Mouse (Mus musculus): ENCODE data around the gene Lsm3. TPM values are rescaled to one million over a fixed set of nuclear protein-coding genes. Genes with fewer than 3 reads are reported as not detected.

The Lsm3 gene
- polyA plus RNA-seq, 1 experiment from 2014 or later, result 106 TPM

DNA sequence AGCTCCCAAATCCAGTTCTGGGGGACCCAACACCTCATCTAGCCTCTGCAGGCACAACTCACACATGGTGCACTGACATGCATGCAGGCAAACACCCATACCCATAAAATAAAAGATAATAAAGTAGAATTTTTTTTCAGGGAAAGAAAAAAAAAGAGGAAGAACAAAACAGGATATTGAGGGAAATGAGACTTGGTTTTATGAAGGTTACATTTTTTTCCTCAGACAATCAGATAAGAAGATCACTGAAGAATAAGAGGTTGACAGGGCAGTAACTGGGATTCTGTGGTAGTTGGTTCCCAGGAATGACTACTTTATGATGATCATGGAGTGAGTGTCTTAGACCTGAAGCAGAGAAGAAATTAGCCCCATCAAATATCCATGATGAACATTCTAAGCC, 1.6 kb upstream of the Lsm3 start:
- Histone ChIP-seq H3K4me2 (no peak overlapping the region; the same call in 1 of the 2 replicates), H3K27me3 (peaks cover 7% of the 10 kb centered on the region)

DNA sequence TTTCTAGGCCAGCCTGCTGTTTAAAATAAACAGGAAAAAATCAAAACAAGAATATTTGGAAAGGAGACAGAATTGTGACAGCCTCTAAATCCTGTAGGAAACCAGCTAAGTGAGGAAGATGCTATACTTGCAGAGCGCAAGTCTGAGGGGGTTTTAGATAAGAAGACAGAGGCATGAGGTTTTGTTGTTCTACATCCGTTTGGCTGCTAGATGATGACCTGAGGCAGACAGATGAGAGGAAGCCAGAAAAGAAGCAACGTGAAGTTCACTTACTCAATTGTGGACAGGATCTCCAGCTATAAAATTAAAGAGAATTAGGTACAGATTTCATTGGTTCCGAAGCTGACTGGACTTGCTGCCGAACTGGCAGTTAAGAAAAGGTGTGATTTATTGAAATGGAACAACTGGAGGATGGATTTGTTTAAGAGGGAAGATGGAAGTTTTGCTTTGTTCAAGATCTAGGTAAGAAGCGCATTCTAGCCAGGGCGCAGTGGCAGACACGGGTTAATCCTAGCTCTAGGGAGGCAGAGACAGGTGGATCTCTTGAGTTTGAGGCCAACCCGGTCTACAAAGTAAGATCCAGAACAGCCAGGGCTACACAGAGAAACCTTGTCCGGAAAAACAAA, 878 bp upstream of the Lsm3 start:
- WGBS (ENCODE audit: insufficient replicate concordance), result 15% methylated on average over 10 of the region's 10 CpGs
- H3K27me3 ChIP-seq, result peaks cover 7% of the 10 kb centered on the region
- H3K9me3 ChIP-seq (replicated peaks), result no peaks in the 10 kb centered on the region
- 0 out of 2 replicates have a peak overlapping the region, but pooled peaks have one; percentile 49 for H3K27ac ChIP-seq (replicated peaks)
- H3K4me1 ChIP-seq (replicated peaks), result peaks cover 37% of the 10 kb centered on the region
- peak overlapping the region; percentile 92 for H3K4me2 ChIP-seq
- H3K4me3 ChIP-seq (replicated peaks), result peak overlapping the region; percentile 88
- ATAC-seq (ENCODE audit: insufficient read depth), result no peak
- peaks cover 31% of the 10 kb centered on the region for H3K36me3 ChIP-seq (replicated peaks)
- peak overlapping the region; percentile 80 for H3K9ac ChIP-seq

More for the DNA sequence above, 1.6 kb upstream of the Lsm3 start:
- Histone ChIP-seq H3K36me3 (replicated peaks) (peaks cover 23% of the 10 kb centered on the region), H3K4me3 (replicated peaks) (no peak overlapping the region), H3K4me1 (replicated peaks) (peaks cover 37% of the 10 kb centered on the region), H3K9ac (no peak overlapping the region), H3K9me3 (replicated peaks) (no peaks in the 10 kb centered on the region), H3K27ac (replicated peaks) (no peak overlapping the region)
- no peak for ATAC-seq (ENCODE audit: insufficient read depth)

DNA sequence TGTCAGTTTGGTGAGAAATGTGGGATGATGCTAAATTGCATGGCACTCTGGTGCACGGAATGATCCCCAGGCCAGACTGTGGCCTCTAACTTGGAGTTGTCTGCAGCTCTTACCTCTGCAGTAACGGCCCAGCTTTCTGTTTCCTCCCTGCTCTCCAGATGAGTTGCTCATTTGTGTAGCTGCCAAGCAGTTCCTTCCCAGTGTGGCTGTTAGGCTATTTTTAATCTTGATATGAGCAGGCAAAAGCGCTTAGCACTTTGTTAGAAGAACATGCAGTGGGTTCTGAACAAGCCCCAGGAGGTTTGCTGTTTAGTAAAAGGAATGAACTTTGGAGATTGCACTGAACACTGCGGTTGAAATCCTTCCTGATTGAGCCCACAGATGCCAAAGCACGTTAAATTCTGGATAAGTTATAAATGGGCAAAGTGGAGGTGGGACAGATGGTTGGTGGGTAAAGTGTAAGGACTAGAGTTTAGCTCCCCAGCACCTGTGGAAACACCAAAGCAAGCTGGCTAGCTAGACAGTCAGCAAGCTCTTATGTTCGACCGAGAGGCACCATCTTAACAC, 2.8 kb downstream of the Lsm3 start:
- ATAC-seq (ENCODE audit: insufficient read depth), result no peak
- no peak overlapping the region for H3K27ac ChIP-seq (replicated peaks)
- no peak overlapping the region for H3K9ac ChIP-seq
- no peak overlapping the region for H3K4me2 ChIP-seq
- peaks cover 7% of the 10 kb centered on the region for H3K27me3 ChIP-seq
- H3K4me3 ChIP-seq (replicated peaks), result no peak overlapping the region
- H3K9me3 ChIP-seq (replicated peaks), result no peaks in the 10 kb centered on the region
- H3K36me3 ChIP-seq (replicated peaks), result peaks cover 63% of the 10 kb centered on the region
- peaks cover 37% of the 10 kb centered on the region for H3K4me1 ChIP-seq (replicated peaks)
- WGBS (ENCODE audit: insufficient replicate concordance), result 74% methylated on average over 7 of the region's 7 CpGs

GRCm38 (mm10) chr6:91522816-91523215, 7.1 kb downstream of the Lsm3 start:
- Histone ChIP-seq H3K9me3 (replicated peaks) (no peaks in the 10 kb centered on the region), H3K27me3 (no peaks in the 10 kb centered on the region), H3K4me3 (replicated peaks) (no peak overlapping the region), H3K4me2 (no peak overlapping the region), H3K9ac (no peak overlapping the region), H3K4me1 (replicated peaks) (peaks cover 8% of the 10 kb centered on the region), H3K36me3 (replicated peaks) (peaks cover 69% of the 10 kb centered on the region), H3K27ac (replicated peaks) (no peak overlapping the region)
- WGBS (ENCODE audit: insufficient replicate concordance), result 85% methylated on average over 5 of the region's 5 CpGs
- no peak for ATAC-seq (ENCODE audit: insufficient read depth)

DNA sequence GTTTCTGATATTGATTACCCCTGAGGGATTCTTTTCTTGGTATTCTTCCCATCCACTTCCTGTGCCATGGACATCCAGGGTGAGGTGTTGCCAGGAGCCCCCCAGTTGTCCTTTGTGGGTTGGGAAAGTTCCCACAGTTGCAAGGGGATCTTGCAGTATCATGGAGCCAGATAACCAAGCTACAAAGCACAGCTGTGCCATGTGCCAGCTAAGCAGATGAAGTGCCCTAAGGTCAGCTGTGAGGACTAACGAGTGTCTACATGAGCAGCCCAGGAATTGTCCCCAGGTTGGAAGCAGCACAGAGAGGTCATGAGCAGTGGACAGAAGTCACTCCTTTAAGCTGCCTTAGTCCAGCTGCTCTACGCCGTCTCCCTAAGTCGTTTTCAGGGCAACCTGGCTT, 9.8 kb downstream of the Lsm3 start:
- Histone ChIP-seq H3K9ac (no peak overlapping the region), H3K4me3 (replicated peaks) (no peak overlapping the region), H3K36me3 (replicated peaks) (peaks cover 41% of the 10 kb centered on the region), H3K27me3 (no peaks in the 10 kb centered on the region), H3K27ac (replicated peaks) (no peak overlapping the region), H3K4me2 (no peak overlapping the region), H3K9me3 (replicated peaks) (no peaks in the 10 kb centered on the region), H3K4me1 (replicated peaks) (peaks cover 3% of the 10 kb centered on the region; the same call in 1 of the 2 replicates)
- no peak for ATAC-seq (ENCODE audit: insufficient read depth)
- 65% methylated on average over 4 of the region's 4 CpGs for WGBS (ENCODE audit: insufficient replicate concordance)

DNA sequence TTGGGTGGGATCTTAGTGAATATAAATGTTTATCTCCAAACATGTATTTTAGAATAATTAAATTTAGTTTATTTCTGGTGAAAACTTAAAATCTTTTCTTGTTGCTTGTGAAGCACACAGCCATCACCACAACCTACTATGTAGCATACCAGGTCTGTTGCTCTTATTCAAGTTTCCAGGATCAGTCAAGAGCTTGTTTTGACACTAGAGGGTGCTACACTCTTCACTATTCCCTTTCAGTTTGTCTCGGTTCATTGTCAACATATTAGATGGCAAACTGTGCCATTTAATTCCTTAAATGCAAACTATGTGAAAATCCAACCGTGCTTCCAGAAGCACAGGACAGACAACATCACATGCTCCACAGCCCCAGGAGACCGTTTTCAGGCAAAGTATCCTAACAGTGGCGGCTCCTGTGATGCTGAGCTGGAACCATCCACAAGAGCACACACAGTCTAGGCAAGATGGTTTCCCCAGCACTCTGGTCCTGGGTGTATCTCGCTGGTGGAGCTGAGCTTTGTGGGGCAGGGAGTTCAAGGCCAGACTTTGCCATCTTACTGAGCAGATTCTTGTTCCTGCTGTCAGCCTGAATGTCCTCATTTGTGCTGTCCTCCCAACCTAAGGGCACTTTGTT, 11.6 kb downstream of the Lsm3 start:
- WGBS (ENCODE audit: insufficient replicate concordance), result 53% methylated on average over 5 of the region's 5 CpGs
- Histone ChIP-seq H3K27ac (replicated peaks) (no peak overlapping the region), H3K9ac (no peak overlapping the region), H3K36me3 (replicated peaks) (peaks cover 23% of the 10 kb centered on the region), H3K4me1 (replicated peaks) (peaks cover 3% of the 10 kb centered on the region; the same call in 1 of the 2 replicates), H3K4me3 (replicated peaks) (no peak overlapping the region), H3K27me3 (no peaks in the 10 kb centered on the region), H3K4me2 (no peak overlapping the region), H3K9me3 (replicated peaks) (no peaks in the 10 kb centered on the region)
- no peak for ATAC-seq (ENCODE audit: insufficient read depth)

DNA sequence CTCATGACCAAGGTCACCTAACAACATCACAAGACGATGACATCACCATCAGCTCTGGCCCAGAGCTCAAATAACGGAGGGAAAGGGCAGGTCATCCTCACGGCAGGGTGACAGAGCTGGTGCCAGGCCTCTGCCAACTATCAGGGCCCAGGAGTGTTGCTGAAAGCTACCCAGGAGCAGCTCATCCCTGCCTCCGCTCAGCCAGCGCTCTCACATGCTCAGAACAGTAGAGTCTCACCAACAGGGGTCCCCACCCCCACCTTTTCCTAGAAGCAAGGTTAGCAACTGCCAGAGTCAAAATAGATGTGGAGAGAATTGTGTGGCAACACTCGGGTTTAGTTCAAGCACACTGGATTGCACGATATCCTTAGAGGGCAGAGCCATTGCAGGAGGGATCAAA, 12.5 kb downstream of the Lsm3 start:
- H3K9ac ChIP-seq, result no peak overlapping the region
- H3K4me3 ChIP-seq (replicated peaks), result no peak overlapping the region
- H3K27me3 ChIP-seq, result no peaks in the 10 kb centered on the region
- peaks cover 3% of the 10 kb centered on the region; the same call in 1 of the 2 replicates for H3K4me1 ChIP-seq (replicated peaks)
- H3K4me2 ChIP-seq, result no peak overlapping the region
- ATAC-seq (ENCODE audit: insufficient read depth), result no peak
- 77% methylated on average over 7 of the region's 7 CpGs for WGBS (ENCODE audit: insufficient replicate concordance)
- no peak overlapping the region for H3K27ac ChIP-seq (replicated peaks)
- no peaks in the 10 kb centered on the region for H3K9me3 ChIP-seq (replicated peaks)
- peaks cover 14% of the 10 kb centered on the region for H3K36me3 ChIP-seq (replicated peaks)

- no peaks in the 10 kb centered on the region for H3K9me3 ChIP-seq (replicated peaks)
- no peak overlapping the region for H3K4me3 ChIP-seq (replicated peaks)
- no peak overlapping the region for H3K4me2 ChIP-seq
- no peaks in the 10 kb centered on the region for H3K36me3 ChIP-seq (replicated peaks)
- no peaks in the 10 kb centered on the region for H3K27me3 ChIP-seq
- peaks cover 3% of the 10 kb centered on the region; the same call in 1 of the 2 replicates for H3K4me1 ChIP-seq (replicated peaks)
- WGBS (ENCODE audit: insufficient replicate concordance), result 70% methylated on average over 8 of the region's 8 CpGs
- H3K9ac ChIP-seq, result no peak overlapping the region
- no peak overlapping the region for H3K27ac ChIP-seq (replicated peaks)
- no peak for ATAC-seq (ENCODE audit: insufficient read depth)
These were observed 14.9 kb downstream of the Lsm3 start for GRCm38 (mm10) chr6:91530673-91531072.

DNA sequence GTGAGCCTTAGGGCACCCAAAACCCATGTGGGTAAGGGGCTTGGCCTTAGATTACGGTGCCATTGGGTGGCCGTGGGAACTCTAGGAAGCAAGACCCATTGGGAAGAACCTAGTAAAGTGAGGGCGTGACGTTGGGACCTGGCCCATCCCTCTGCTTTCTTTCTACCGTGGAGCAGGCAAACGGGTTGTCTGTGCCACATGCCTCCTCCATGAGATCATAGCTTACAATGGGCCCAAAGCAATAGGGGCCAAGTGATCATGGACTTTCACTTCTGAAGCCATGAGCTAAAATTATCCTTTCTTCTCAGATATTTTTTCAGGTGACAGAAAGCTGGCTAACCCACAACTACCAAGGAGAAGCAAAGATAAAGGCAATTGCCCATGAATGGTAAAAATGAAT, 15.5 kb downstream of the Lsm3 start:
- no peak for ATAC-seq (ENCODE audit: insufficient read depth)
- Histone ChIP-seq H3K27me3 (no peaks in the 10 kb centered on the region), H3K36me3 (replicated peaks) (no peaks in the 10 kb centered on the region), H3K27ac (replicated peaks) (no peak overlapping the region), H3K4me1 (replicated peaks) (peaks cover 3% of the 10 kb centered on the region; the same call in 1 of the 2 replicates), H3K4me3 (replicated peaks) (no peak overlapping the region), H3K9me3 (replicated peaks) (no peaks in the 10 kb centered on the region), H3K9ac (no peak overlapping the region), H3K4me2 (no peak overlapping the region)
- 73% methylated on average over 6 of the region's 6 CpGs for WGBS (ENCODE audit: insufficient replicate concordance)

DNA sequence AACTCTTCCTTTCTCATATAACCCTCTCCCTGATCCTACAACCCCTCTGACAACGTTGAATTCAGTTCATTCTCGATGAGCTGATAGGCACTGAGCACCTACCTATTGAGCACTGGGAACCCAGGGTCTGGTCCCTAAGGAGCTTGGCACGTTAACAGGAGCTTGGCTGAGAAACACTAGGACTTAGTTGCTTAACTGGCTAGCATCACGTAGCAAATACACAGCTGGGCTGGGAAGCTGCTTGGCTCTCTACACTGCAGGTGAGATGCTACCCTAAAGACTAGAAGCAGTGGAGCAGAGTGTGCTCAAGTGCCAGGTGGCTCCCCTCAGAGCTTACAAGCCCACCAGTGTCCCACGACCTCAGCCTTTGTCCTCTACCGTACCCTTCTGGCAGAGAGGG, 16.9 kb downstream of the Lsm3 start:
- H3K27ac ChIP-seq (replicated peaks), result no peak overlapping the region
- no peak for ATAC-seq (ENCODE audit: insufficient read depth)
- no peak overlapping the region for H3K4me2 ChIP-seq
- no peaks in the 10 kb centered on the region for H3K4me1 ChIP-seq (replicated peaks)
- WGBS (ENCODE audit: insufficient replicate concordance), result 59% methylated on average over 6 of the region's 6 CpGs
- no peak overlapping the region for H3K9ac ChIP-seq
- H3K4me3 ChIP-seq (replicated peaks), result no peak overlapping the region
- H3K36me3 ChIP-seq (replicated peaks), result no peaks in the 10 kb centered on the region
- no peaks in the 10 kb centered on the region for H3K9me3 ChIP-seq (replicated peaks)
- no peaks in the 10 kb centered on the region for H3K27me3 ChIP-seq

- H3K4me1 ChIP-seq (replicated peaks), result no peaks in the 10 kb centered on the region
- no peaks in the 10 kb centered on the region for H3K27me3 ChIP-seq
- WGBS (ENCODE audit: insufficient replicate concordance), result 59% methylated on average over 5 of the region's 5 CpGs
- no peaks in the 10 kb centered on the region for H3K36me3 ChIP-seq (replicated peaks)
- no peak overlapping the region for H3K4me3 ChIP-seq (replicated peaks)
- no peak overlapping the region for H3K27ac ChIP-seq (replicated peaks)
- no peak overlapping the region for H3K4me2 ChIP-seq
- no peak overlapping the region for H3K9ac ChIP-seq
- no peaks in the 10 kb centered on the region for H3K9me3 ChIP-seq (replicated peaks)
- ATAC-seq (ENCODE audit: insufficient read depth), result no peak
These were observed 17.6 kb downstream of the Lsm3 start for GRCm38 (mm10) chr6:91533359-91533758.
